Mouse (Mus musculus): ENCODE results near the gene C2cd2l.

- TF ChIP-seq CTCF (conservative IDR thresholded peaks at IDR 0.05; ENCODE audit: low read length) (no peak), NANOG (IDR thresholded peaks at IDR 0.05; ENCODE audit: borderline replicate concordance, low read length) (no peak)
Measured at GRCm38 (mm10) chr9:44335331-44336092, 15.4 kb upstream of the C2cd2l start.
